Mouse (Mus musculus): ENCODE measurements around the gene Clcf1. TPM values are rescaled to one million over a fixed set of nuclear protein-coding genes. Genes with fewer than 3 reads are reported as not detected.

The Clcf1 gene
- polyA plus RNA-seq, 1 experiment, result 11.5 TPM

DNA sequence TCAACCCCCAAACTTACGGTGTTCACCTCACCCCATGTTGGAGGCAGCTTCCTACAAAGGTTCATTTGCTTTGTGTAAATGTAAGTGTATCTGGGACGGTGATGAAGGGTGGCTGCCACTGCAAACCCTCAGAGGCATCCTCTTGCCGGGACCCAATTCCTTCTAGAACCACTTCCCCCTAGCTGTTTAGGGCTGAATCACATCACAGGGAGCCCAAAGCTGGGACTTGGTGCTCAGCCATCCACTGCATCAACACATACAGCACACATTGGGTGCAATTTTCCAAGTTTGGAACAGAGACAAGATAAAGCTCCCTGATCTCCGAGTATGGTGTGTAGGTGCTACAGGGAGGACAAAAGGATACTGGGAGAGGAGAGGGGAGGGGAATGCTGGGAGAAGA is 9.1 kb upstream of the Clcf1 start:
- Histone ChIP-seq H3ac (ENCODE audit: control insufficient read depth, insufficient read length) (no peak overlapping the region), H3K27me3 (ENCODE audit: control insufficient read depth, insufficient read depth, insufficient read length) (no peaks in the 10 kb centered on the region), H3K4me3 (no peak overlapping the region), H3K79me2 (ENCODE audit: control insufficient read depth, insufficient read depth) (peaks cover 13% of the 10 kb centered on the region), H3K4me2 (ENCODE audit: low read depth) (no peak overlapping the region), H3K36me3 (ENCODE audit: control insufficient read depth, insufficient read depth) (no peaks in the 10 kb centered on the region)
- TF ChIP-seq REST (IDR thresholded peaks at IDR 0.05; ENCODE audit: insufficient read depth, insufficient read length), result no peak
- TF ChIP-seq SRF (IDR thresholded peaks at IDR 0.05; ENCODE audit: control insufficient read depth, insufficient read length, low read depth), result no peak

DNA sequence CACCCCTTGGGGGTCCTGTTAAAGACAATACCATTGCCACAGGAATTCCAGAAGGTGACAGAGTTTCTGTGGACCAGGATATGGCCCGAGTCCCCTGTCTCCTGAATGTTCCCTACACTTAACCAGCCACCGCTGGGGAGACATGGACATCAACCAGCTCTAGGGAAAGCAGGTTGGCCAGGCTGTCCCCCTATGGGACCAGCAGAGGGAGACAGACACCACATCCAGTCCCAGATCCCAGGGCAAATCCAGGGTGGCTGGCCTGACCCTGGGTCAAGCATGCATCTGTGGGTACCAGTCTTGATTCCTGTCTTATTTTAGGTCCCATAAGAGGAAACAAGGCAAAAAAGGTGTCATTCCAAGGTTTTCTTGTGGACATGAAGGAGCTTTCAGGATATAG is 7.1 kb upstream of the Clcf1 start:
- no peaks in the 10 kb centered on the region for H3K36me3 ChIP-seq (ENCODE audit: control insufficient read depth, insufficient read depth)
- no peak overlapping the region for H3ac ChIP-seq (ENCODE audit: control insufficient read depth, insufficient read length)
- no peaks in the 10 kb centered on the region for H3K79me2 ChIP-seq (ENCODE audit: control insufficient read depth, insufficient read depth)
- H3K27me3 ChIP-seq (ENCODE audit: control insufficient read depth, insufficient read depth, insufficient read length), result no peaks in the 10 kb centered on the region
- H3K4me3 ChIP-seq, result no peak overlapping the region
- no peak overlapping the region for H3K4me2 ChIP-seq (ENCODE audit: low read depth)
- TF ChIP-seq MAX (IDR thresholded peaks at IDR 0.05; ENCODE audit: low read depth), result no peak
- peak; percentile 20 for TF ChIP-seq POLR2AphosphoS2 (IDR thresholded peaks at IDR 0.05; ENCODE audit: insufficient read length, low read depth)

DNA sequence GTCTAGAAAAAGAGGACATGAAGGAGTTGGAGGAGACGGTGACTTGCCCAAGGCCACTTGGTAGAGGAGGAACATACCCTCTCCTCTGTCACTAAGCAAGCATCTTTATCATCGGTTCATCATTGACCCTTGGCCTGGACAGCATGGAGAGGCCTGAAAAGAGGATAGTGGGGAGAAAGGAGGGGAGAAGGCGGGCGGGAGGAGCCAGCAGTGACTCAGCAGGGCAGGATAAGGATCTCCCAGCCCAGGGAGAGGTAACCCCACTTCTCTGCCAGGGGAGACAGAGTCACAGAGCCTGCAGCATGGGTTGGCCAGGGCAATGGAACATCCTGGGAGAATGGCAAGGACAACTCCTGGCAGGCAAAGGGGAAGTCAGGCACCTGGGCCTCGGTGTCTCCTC is 5.5 kb upstream of the Clcf1 start:
- Histone ChIP-seq H3K79me2 (ENCODE audit: control insufficient read depth, insufficient read depth) (no peaks in the 10 kb centered on the region), H3ac (ENCODE audit: control insufficient read depth, insufficient read length) (no peak overlapping the region), H3K4me2 (ENCODE audit: low read depth) (no peak overlapping the region), H3K4me3 (no peak overlapping the region), H3K36me3 (ENCODE audit: control insufficient read depth, insufficient read depth) (no peaks in the 10 kb centered on the region), H3K27me3 (ENCODE audit: control insufficient read depth, insufficient read depth, insufficient read length) (no peaks in the 10 kb centered on the region)
- TF ChIP-seq CEBPB (IDR thresholded peaks at IDR 0.05; ENCODE audit: insufficient read depth, poor library complexity, severe bottlenecking), result no peak
- TF ChIP-seq USF1 (IDR thresholded peaks at IDR 0.05; ENCODE audit: low read depth), result no peak

DNA sequence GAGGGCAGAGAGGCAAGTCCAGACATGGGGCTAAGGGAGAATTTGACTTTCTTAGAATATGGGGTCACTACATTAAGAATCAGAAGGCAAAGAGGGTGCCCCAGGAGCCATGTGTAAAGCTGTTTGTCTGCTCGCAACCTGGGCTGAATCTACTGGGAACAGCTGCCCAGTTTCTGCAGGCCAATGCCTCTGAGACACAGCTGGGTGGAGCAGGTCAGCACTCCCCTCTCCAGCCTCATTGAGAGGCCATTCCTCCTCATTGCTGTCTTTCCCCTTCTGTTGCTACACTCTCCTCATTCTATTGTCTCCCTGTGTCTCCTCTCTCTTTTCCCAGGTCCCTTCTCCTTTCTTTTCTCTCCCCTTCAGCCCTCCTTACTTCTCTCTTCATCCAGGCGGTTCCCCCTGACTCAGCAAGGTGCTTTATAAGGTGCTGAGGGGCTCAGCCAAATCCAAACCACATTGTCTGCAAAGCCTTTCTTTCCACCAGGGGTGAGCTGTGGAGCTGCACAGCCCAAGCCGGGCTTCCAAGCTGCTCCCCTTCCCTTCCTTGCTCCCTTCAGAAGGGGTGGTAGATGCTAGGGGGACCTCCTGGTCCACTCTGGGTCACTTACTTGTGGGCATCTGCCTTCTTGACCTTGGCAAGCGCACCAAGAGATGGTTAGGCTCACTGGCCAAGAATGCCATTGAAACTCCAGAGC is 2.0 kb upstream of the Clcf1 start:
- no peak overlapping the region for H3ac ChIP-seq (ENCODE audit: control insufficient read depth, insufficient read length)
- H3K79me2 ChIP-seq (ENCODE audit: control insufficient read depth, insufficient read depth), result peaks cover 16% of the 10 kb centered on the region
- no peaks in the 10 kb centered on the region for H3K36me3 ChIP-seq (ENCODE audit: control insufficient read depth, insufficient read depth)
- TF ChIP-seq MYOG (IDR thresholded peaks at IDR 0.05; ENCODE audit: control insufficient read depth in 1 of 3, insufficient read depth in 1 of 3, insufficient read length in 2 of 3, low read depth in 2 of 3) (peak in 1 of 3 experiments; percentile 29), E2F4 (IDR thresholded peaks at IDR 0.05; ENCODE audit: insufficient read depth) (no peak)
- no peak overlapping the region for H3K4me3 ChIP-seq
- H3K27me3 ChIP-seq (ENCODE audit: control insufficient read depth, insufficient read depth, insufficient read length), result no peaks in the 10 kb centered on the region
- peak overlapping the region; percentile 20 for H3K4me2 ChIP-seq (ENCODE audit: low read depth)

DNA sequence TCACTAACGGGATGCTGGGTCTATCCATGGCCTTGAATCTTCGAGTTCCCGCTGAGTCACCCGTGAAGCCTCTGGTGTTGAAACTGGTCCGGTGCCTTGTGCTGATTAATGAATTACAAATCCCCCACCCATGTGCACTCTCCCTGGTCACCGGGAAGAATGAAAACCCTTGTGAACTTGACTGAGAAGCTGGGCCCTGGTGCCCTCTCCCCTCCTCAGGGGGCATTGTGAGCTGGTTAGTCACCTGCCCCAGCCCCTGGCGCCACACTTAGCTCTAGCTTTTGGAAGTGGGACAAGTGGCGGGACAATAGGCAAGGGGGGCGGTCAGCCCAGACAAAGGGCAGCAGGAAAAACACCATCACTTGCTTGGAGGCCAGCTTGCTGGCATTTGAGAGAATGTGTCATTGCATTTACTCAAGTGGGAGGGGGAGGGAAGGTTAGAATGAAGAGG is 489 bp upstream of the Clcf1 start:
- Histone ChIP-seq H3K27me3 (ENCODE audit: control insufficient read depth, insufficient read depth, insufficient read length) (no peaks in the 10 kb centered on the region), H3K36me3 (ENCODE audit: control insufficient read depth, insufficient read depth) (no peaks in the 10 kb centered on the region), H3K79me2 (ENCODE audit: control insufficient read depth, insufficient read depth) (peaks cover 28% of the 10 kb centered on the region), H3K4me3 (peak overlapping the region; percentile 39), H3K4me2 (ENCODE audit: low read depth) (peak overlapping the region; percentile 93), H3ac (ENCODE audit: control insufficient read depth, insufficient read length) (peak overlapping the region; percentile 83)
- TF ChIP-seq POLR2AphosphoS2 (IDR thresholded peaks at IDR 0.05; ENCODE audit: insufficient read length, low read depth), result no peak
- TF ChIP-seq POLR2A (IDR thresholded peaks at IDR 0.05; ENCODE audit: insufficient read length, low read depth), result no peak
- TF ChIP-seq CEBPB (IDR thresholded peaks at IDR 0.05; ENCODE audit: insufficient read depth, poor library complexity, severe bottlenecking), result no peak
- no peak for TF ChIP-seq MAX (IDR thresholded peaks at IDR 0.05; ENCODE audit: low read depth)
- TF ChIP-seq SRF (IDR thresholded peaks at IDR 0.05; ENCODE audit: control insufficient read depth, insufficient read length, low read depth), result no peak

DNA sequence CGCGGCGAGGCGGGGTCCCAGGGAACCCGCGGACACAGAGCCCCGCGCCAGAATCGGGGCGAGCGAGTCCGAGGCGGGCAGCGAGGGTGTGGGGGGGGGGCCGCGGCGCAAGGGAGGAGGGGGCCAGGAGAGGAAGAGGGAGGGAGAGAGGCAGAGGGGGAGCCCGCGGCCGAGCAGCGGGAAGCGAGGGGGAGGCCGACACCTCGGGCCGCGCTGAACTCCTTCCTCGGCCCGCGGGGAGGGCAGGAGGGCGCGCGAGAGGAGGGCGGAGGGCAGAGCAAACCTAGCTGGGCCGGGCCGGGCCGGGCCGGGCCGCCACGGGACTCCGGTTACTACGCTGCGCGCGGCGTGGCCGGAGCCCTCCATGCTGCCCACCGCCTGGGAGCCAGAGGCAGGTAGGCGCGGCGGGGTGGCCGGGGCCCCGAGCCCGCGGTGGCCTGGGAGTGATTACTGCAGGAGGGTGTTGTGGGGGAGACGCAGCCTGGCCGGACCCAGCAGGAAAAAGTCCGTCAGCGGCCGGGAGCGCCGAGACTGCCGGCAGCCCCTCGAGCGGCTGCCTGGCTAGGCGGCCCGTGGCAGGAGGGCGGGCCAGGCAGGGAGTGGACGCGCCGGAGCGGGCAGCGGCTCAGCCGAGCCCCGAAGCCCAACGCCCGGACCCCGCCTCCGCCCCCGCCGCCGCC is 873 bp downstream of the Clcf1 start:
- no peak for TF ChIP-seq CEBPB (IDR thresholded peaks at IDR 0.05; ENCODE audit: insufficient read depth, poor library complexity, severe bottlenecking)
- TF ChIP-seq POLR2A (IDR thresholded peaks at IDR 0.05; ENCODE audit: insufficient read length, low read depth), result peak; percentile 75
- TF ChIP-seq POLR2AphosphoS2 (IDR thresholded peaks at IDR 0.05; ENCODE audit: insufficient read length, low read depth), result peak; percentile 68
- peaks cover 33% of the 10 kb centered on the region for H3K79me2 ChIP-seq (ENCODE audit: control insufficient read depth, insufficient read depth)
- H3K36me3 ChIP-seq (ENCODE audit: control insufficient read depth, insufficient read depth), result no peaks in the 10 kb centered on the region
- H3K4me3 ChIP-seq, result peak overlapping the region; percentile 39
- H3K4me2 ChIP-seq (ENCODE audit: low read depth), result peak overlapping the region; percentile 1
- H3K27me3 ChIP-seq (ENCODE audit: control insufficient read depth, insufficient read depth, insufficient read length), result no peaks in the 10 kb centered on the region
- peak overlapping the region; percentile 83 for H3ac ChIP-seq (ENCODE audit: control insufficient read depth, insufficient read length)

DNA sequence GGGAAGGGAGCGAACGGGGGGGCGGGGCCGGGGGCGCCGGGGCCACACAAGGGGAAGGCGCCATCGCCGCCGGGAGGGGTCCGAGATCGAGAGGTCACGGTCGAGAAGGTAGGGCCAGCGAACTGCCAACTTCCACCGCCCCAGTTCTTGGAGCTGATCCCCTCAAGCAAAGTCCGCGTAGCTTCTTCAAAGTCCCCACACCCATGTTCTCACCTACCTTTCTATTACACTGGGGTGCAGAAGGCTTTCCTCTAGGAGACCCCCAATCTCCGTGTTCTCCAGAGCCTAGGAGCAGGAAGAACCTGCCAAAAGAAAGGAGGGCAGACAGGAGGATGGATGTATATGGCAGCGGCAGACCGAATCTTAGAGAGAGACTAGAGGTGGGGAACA is 1.4 kb downstream of the Clcf1 start:
- Histone ChIP-seq H3K79me2 (ENCODE audit: control insufficient read depth, insufficient read depth) (peaks cover 37% of the 10 kb centered on the region), H3K27me3 (ENCODE audit: control insufficient read depth, insufficient read depth, insufficient read length) (no peaks in the 10 kb centered on the region), H3K4me2 (ENCODE audit: low read depth) (peak overlapping the region; percentile 96), H3K36me3 (ENCODE audit: control insufficient read depth, insufficient read depth) (no peaks in the 10 kb centered on the region), H3K4me3 (peak overlapping the region; percentile 39), H3ac (ENCODE audit: control insufficient read depth, insufficient read length) (peak overlapping the region; percentile 83)
- TF ChIP-seq TCF3 (IDR thresholded peaks at IDR 0.05; ENCODE audit: insufficient read length, low read depth) (no peak), CEBPB (IDR thresholded peaks at IDR 0.05; ENCODE audit: insufficient read depth, poor library complexity, severe bottlenecking) (no peak), USF1 (IDR thresholded peaks at IDR 0.05; ENCODE audit: low read depth) (no peak), REST (IDR thresholded peaks at IDR 0.05; ENCODE audit: insufficient read depth, insufficient read length) (no peak), E2F4 (IDR thresholded peaks at IDR 0.05; ENCODE audit: insufficient read depth) (no peak), POLR2AphosphoS2 (IDR thresholded peaks at IDR 0.05; ENCODE audit: insufficient read length, low read depth) (no peak), MAX (IDR thresholded peaks at IDR 0.05; ENCODE audit: low read depth) (no peak), POLR2A (IDR thresholded peaks at IDR 0.05; ENCODE audit: insufficient read length, low read depth) (no peak), TCF12 (IDR thresholded peaks at IDR 0.05; ENCODE audit: insufficient read depth, poor library complexity, severe bottlenecking) (no peak), MYOD1 (IDR thresholded peaks at IDR 0.05; ENCODE audit: control insufficient read depth in 1 of 3, insufficient read length in 2 of 3, low read depth in 2 of 3) (no peak), SRF (IDR thresholded peaks at IDR 0.05; ENCODE audit: control insufficient read depth, insufficient read length, low read depth) (no peak), MYOG (IDR thresholded peaks at IDR 0.05; ENCODE audit: control insufficient read depth in 1 of 3, insufficient read depth in 1 of 3, insufficient read length in 2 of 3, low read depth in 2 of 3) (no peak)

Data from myocyte (in vitro differentiated cells).